Mouse (Mus musculus) bone marrow macrophage, adult 2 months (primary cell): ENCODE data around the gene Iba57.

Source experiments
- CTCF ChIP-seq: IDR thresholded peaks from 2 replicates; pipeline ENCODE4 v1.5.1; 2012; ENCODE audit warnings: low read depth, mild to moderate bottlenecking, low read length, moderate library complexity
- POLR2A ChIP-seq: IDR thresholded peaks from 2 replicates; pipeline ENCODE4 v1.6.1; 2012; ENCODE audit warnings: mild to moderate bottlenecking, low read depth, low read length, borderline replicate concordance

- TF ChIP-seq CTCF, result no peak
- TF ChIP-seq POLR2A, result no peak
Measured at GRCm38 (mm10) chr11:59192059-59192386, 28.5 kb upstream of the Iba57 start, which contains the start of gene Guk1.
